Mouse (Mus musculus): ENCODE data around the gene Magel2.

The Magel2 gene

GRCm38 (mm10) chr7:62376510-62377304 is at the start of gene Magel2:
TSS of gene Magel2 (plus strand) at chr7:62377010.
- peak; percentile 62 for DNase-seq (ENCODE audit: low read depth, low spot score)

GRCm38 (mm10) chr7:62345411-62345810 is 31.4 kb upstream of the Magel2 start:
- DNase-seq (ENCODE audit: low read depth, low spot score), result no peak

GRCm38 (mm10) chr7:62346269-62346668 is 30.5 kb upstream of the Magel2 start, which contains the start of gene Ndn:
TSS of gene Ndn (plus strand) at chr7:62346569.
- DNase-seq (ENCODE audit: low read depth, low spot score), result no peak

- peak; percentile 90 for DNase-seq (ENCODE audit: low read depth, low spot score)
Observed at GRCm38 (mm10) chr7:62348106-62348803, 28.6 kb upstream of the Magel2 start.

- peak; percentile 34 for DNase-seq (ENCODE audit: low read depth, low spot score)
Observed at GRCm38 (mm10) chr7:62348804-62349190, 28.0 kb upstream of the Magel2 start.

- no peak for DNase-seq (ENCODE audit: low read depth, low spot score)
Observed at GRCm38 (mm10) chr7:62351266-62351665, 25.5 kb upstream of the Magel2 start.

GRCm38 (mm10) chr7:62365039-62365636 is 11.7 kb upstream of the Magel2 start:
- DNase-seq (ENCODE audit: low read depth, low spot score), result no peak

GRCm38 (mm10) chr7:62366730-62367129 is 10.1 kb upstream of the Magel2 start:
- DNase-seq (ENCODE audit: low read depth, low spot score), result no peak

- peak; percentile 47 for DNase-seq (ENCODE audit: low read depth, low spot score)
Observed at GRCm38 (mm10) chr7:62375658-62376057, 1.2 kb upstream of the Magel2 start.

GRCm38 (mm10) chr7:62377313-62377712 is 503 bp downstream of the Magel2 start:
- no peak for DNase-seq (ENCODE audit: low read depth, low spot score)

- DNase-seq (ENCODE audit: low read depth, low spot score), result no peak
Observed at GRCm38 (mm10) chr7:62378529-62378928, 1.7 kb downstream of the Magel2 start.

GRCm38 (mm10) chr7:62382391-62382790 is 5.6 kb downstream of the Magel2 start:
- DNase-seq (ENCODE audit: low read depth, low spot score), result peak; percentile 67

GRCm38 (mm10) chr7:62388291-62388690 is 11.5 kb downstream of the Magel2 start:
- DNase-seq (ENCODE audit: low read depth, low spot score), result no peak

GRCm38 (mm10) chr7:62392202-62392601 is 15.4 kb downstream of the Magel2 start:
- DNase-seq (ENCODE audit: low read depth, low spot score), result no peak

- peak; percentile 54 for DNase-seq (ENCODE audit: low read depth, low spot score)
Observed at GRCm38 (mm10) chr7:62406573-62407050, 29.8 kb downstream of the Magel2 start.

GRCm38 (mm10) chr7:62407803-62408202 is 31.0 kb downstream of the Magel2 start:
- no peak for DNase-seq (ENCODE audit: low read depth, low spot score)

GRCm38 (mm10) chr7:62415222-62415621 is 38.4 kb downstream of the Magel2 start:
- no peak for DNase-seq (ENCODE audit: low read depth, low spot score)

- no peak for DNase-seq (ENCODE audit: low read depth, low spot score)
Observed at GRCm38 (mm10) chr7:62416173-62416572, 39.4 kb downstream of the Magel2 start.

GRCm38 (mm10) chr7:62418346-62418745 is 41.5 kb downstream of the Magel2 start:
- DNase-seq (ENCODE audit: low read depth, low spot score), result peak; percentile 21

GRCm38 (mm10) chr7:62419105-62419492 is 42.3 kb downstream of the Magel2 start:
- no peak for DNase-seq (ENCODE audit: low read depth, low spot score)

- peak; percentile 93 for DNase-seq (ENCODE audit: low read depth, low spot score)
Observed at GRCm38 (mm10) chr7:62419493-62420360, 42.9 kb downstream of the Magel2 start, which contains the start of gene Mkrn3. TSS of gene Mkrn3 (minus strand) at chr7:62420139.
